Mouse (Mus musculus) megakaryocyte progenitor cell, adult 5-6 weeks (primary cell): ENCODE results near the gene Gm40193. TPM values are rescaled to one million over a fixed set of nuclear protein-coding genes. Genes with fewer than 3 reads are reported as not detected.

Experiments used
- ATAC-seq: replicated peaks from 2 replicates; pipeline ENCODE4 v1.8.0; 2016; ENCODE audit warnings: mild to moderate bottlenecking, moderate TSS enrichment, inconsistent platforms; ENCODE audit not compliant: poor library complexity
- total RNA-seq, 2 experiments: library from RNA; stranded (forward) in 1 of 2; stranded (reverse) in 1 of 2; fragments of 157-497, 149-512 nt in 1 of 2; fragments of 200-1000 nt in 1 of 2; gene quantifications; 2 replicates each; pipeline versions ENCODE4 v1.2.3 to v1.2.4; 2015 to 2017

Gene Gm40193
- total RNA-seq, 2 experiments from 2014 or later = not detected

- ATAC-seq = peak; percentile 88
Observed at GRCm38 (mm10) chr11:70509753-70510564, 22.8 kb downstream of the Gm40193 start.

- ATAC-seq = no peak
Observed at GRCm38 (mm10) chr11:70506962-70507515, 25.7 kb downstream of the Gm40193 start.

GRCm38 (mm10) chr11:70506385-70506784 lies 26.4 kb downstream of the Gm40193 start:
- ATAC-seq = peak; percentile 87

- ATAC-seq = no peak
Observed at GRCm38 (mm10) chr11:70504970-70505369, 27.8 kb downstream of the Gm40193 start, which contains the start of gene Tm4sf5. Tm4sf5 (plus strand) TSS chr11:70505244.

GRCm38 (mm10) chr11:70502018-70502417 lies 30.7 kb downstream of the Gm40193 start:
- no peak for ATAC-seq

GRCm38 (mm10) chr11:70500476-70500812 lies 32.3 kb downstream of the Gm40193 start:
- ATAC-seq = no peak

GRCm38 (mm10) chr11:70499566-70500475 lies 32.9 kb downstream of the Gm40193 start:
- 0 out of 2 replicates have a peak, but pooled peaks have one; percentile 29 for ATAC-seq

GRCm38 (mm10) chr11:70489684-70490083 lies 43.1 kb downstream of the Gm40193 start:
- ATAC-seq = peak; percentile 95

- ATAC-seq = no peak
Observed at GRCm38 (mm10) chr11:70489138-70489537, 43.6 kb downstream of the Gm40193 start.

GRCm38 (mm10) chr11:70487816-70488215 lies 44.9 kb downstream of the Gm40193 start:
- ATAC-seq = no peak

- no peak for ATAC-seq
Observed at GRCm38 (mm10) chr11:70485498-70485897, 47.2 kb downstream of the Gm40193 start.

Other genes with a start within 250 kb of the Gm40193 start
- 0.39 TPM in 1 of 2 replicates, not detected in the other for gene Alox12e, start 210.3 kb downstream of the Gm40193 start, total RNA-seq (2015)
- gene Alox12e, start 210.3 kb downstream of the Gm40193 start, total RNA-seq (2017) = not detected in 2 replicates
- gene Alox15, start 180.9 kb downstream of the Gm40193 start, total RNA-seq (2015) = 1.4 and 1.6 TPM in 2 replicates
- gene Alox15, start 180.9 kb downstream of the Gm40193 start, total RNA-seq (2017) = 1.2 TPM in 2 replicates
- gene Pelp1, start 122.9 kb downstream of the Gm40193 start, total RNA-seq (2015) = 27.1 and 28.4 TPM in 2 replicates
- 9.5 and 16.8 TPM in 2 replicates for gene Pelp1, start 122.9 kb downstream of the Gm40193 start, total RNA-seq (2017)
- gene Arrb2, start 100.3 kb downstream of the Gm40193 start, total RNA-seq (2015) = 43.9 and 47.7 TPM in 2 replicates
- gene Arrb2, start 100.3 kb downstream of the Gm40193 start, total RNA-seq (2017) = 31.4 and 48.0 TPM in 2 replicates
- gene Med11, start 81.0 kb downstream of the Gm40193 start, total RNA-seq (2015) = 36.7 and 37.1 TPM in 2 replicates
- 37.0 and 40.2 TPM in 2 replicates for gene Med11, start 81.0 kb downstream of the Gm40193 start, total RNA-seq (2017)
- gene Zmynd15, start 73.5 kb downstream of the Gm40193 start, total RNA-seq (2015) = not detected in 2 replicates
- 0.25 TPM in 1 of 2 replicates, not detected in the other for gene Zmynd15, start 73.5 kb downstream of the Gm40193 start, total RNA-seq (2017)
- 0.29 and 0.67 TPM in 2 replicates for gene Cxcl16, start 73.0 kb downstream of the Gm40193 start, total RNA-seq (2015)
- gene Cxcl16, start 73.0 kb downstream of the Gm40193 start, total RNA-seq (2017) = 0.24 TPM in 1 of 2 replicates, not detected in the other
- not detected in 2 replicates for gene Tm4sf5, start 27.7 kb downstream of the Gm40193 start, total RNA-seq (2015)
- gene Tm4sf5, start 27.7 kb downstream of the Gm40193 start, total RNA-seq (2017) = not detected in 2 replicates
- gene Vmo1, start 18.3 kb downstream of the Gm40193 start, total RNA-seq (2015) = not detected in 2 replicates
- gene Vmo1, start 18.3 kb downstream of the Gm40193 start, total RNA-seq (2017) = not detected in 2 replicates
- gene Gltpd2, start 13.7 kb downstream of the Gm40193 start, total RNA-seq (2015) = not detected in 2 replicates
- not detected in 2 replicates for gene Gltpd2, start 13.7 kb downstream of the Gm40193 start, total RNA-seq (2017)
- gene Psmb6, start 7.6 kb downstream of the Gm40193 start, total RNA-seq (2015) = 141 and 153 TPM in 2 replicates
- gene Psmb6, start 7.6 kb downstream of the Gm40193 start, total RNA-seq (2017) = 272 and 309 TPM in 2 replicates
- 0.07 and 0.90 TPM in 2 replicates for gene Pld2, start 7.1 kb upstream of the Gm40193 start, total RNA-seq (2015)
- gene Pld2, start 7.1 kb upstream of the Gm40193 start, total RNA-seq (2017) = 0.25 and 0.81 TPM in 2 replicates
- gene Mink1, start 29.9 kb upstream of the Gm40193 start, total RNA-seq (2015) = 14.4 and 18.0 TPM in 2 replicates
- gene Mink1, start 29.9 kb upstream of the Gm40193 start, total RNA-seq (2017) = 12.5 and 16.5 TPM in 2 replicates
- not detected in 2 replicates for gene 4930544D05Rik, start 82.9 kb upstream of the Gm40193 start, total RNA-seq (2015)
- gene 4930544D05Rik, start 82.9 kb upstream of the Gm40193 start, total RNA-seq (2017) = not detected in 2 replicates
- gene Chrne, start 86.3 kb upstream of the Gm40193 start, total RNA-seq (2015) = not detected in 2 replicates
- gene Chrne, start 86.3 kb upstream of the Gm40193 start, total RNA-seq (2017) = 0.17 TPM in 1 of 2 replicates, not detected in the other
- gene Gp1ba, start 106.2 kb upstream of the Gm40193 start, total RNA-seq (2015) = 0.66 and 2.3 TPM in 2 replicates
- 0.08 and 0.20 TPM in 2 replicates for gene Gp1ba, start 106.2 kb upstream of the Gm40193 start, total RNA-seq (2017)
- gene Rnf167, start 114.3 kb upstream of the Gm40193 start, total RNA-seq (2015) = 39.3 and 44.8 TPM in 2 replicates
- 30.7 and 37.4 TPM in 2 replicates for gene Rnf167, start 114.3 kb upstream of the Gm40193 start, total RNA-seq (2017)
- gene Slc25a11, start 114.5 kb upstream of the Gm40193 start, total RNA-seq (2015) = 59.5 and 73.9 TPM in 2 replicates
- gene Slc25a11, start 114.5 kb upstream of the Gm40193 start, total RNA-seq (2017) = 46.6 and 52.7 TPM in 2 replicates
- gene Pfn1, start 121.7 kb upstream of the Gm40193 start, total RNA-seq (2015) = 1,057 and 1,218 TPM in 2 replicates
- 491 and 574 TPM in 2 replicates for gene Pfn1, start 121.7 kb upstream of the Gm40193 start, total RNA-seq (2017)
- 4.1 and 6.2 TPM in 2 replicates for gene Eno3, start 124.3 kb upstream of the Gm40193 start, total RNA-seq (2015)
- 7.2 and 9.5 TPM in 2 replicates for gene Eno3, start 124.3 kb upstream of the Gm40193 start, total RNA-seq (2017)
- gene Spag7, start 136.5 kb upstream of the Gm40193 start, total RNA-seq (2015) = 102 and 109 TPM in 2 replicates
- 68.6 and 71.8 TPM in 2 replicates for gene Spag7, start 136.5 kb upstream of the Gm40193 start, total RNA-seq (2017)
- gene Camta2, start 155.2 kb upstream of the Gm40193 start, total RNA-seq (2015) = 9.1 and 9.2 TPM in 2 replicates
- 2.0 and 5.1 TPM in 2 replicates for gene Camta2, start 155.2 kb upstream of the Gm40193 start, total RNA-seq (2017)
- gene Inca1, start 167.2 kb upstream of the Gm40193 start, total RNA-seq (2015) = 0.20 TPM in 1 of 2 replicates, not detected in the other
- 0.50 TPM in 1 of 2 replicates, not detected in the other for gene Inca1, start 167.2 kb upstream of the Gm40193 start, total RNA-seq (2017)
- 1.6 and 2.0 TPM in 2 replicates for gene Kif1c, start 167.6 kb upstream of the Gm40193 start, total RNA-seq (2015)
- gene Kif1c, start 167.6 kb upstream of the Gm40193 start, total RNA-seq (2017) = 4.6 and 5.9 TPM in 2 replicates
- gene Zfp3, start 231.3 kb upstream of the Gm40193 start, total RNA-seq (2015) = 1.3 and 2.1 TPM in 2 replicates
- gene Zfp3, start 231.3 kb upstream of the Gm40193 start, total RNA-seq (2017) = 1.9 and 2.7 TPM in 2 replicates